Mouse (Mus musculus) heart, postnatal 36 days (tissue): Measurements from ENCODE around the gene Traf7. TPM values are rescaled to one million over a fixed set of nuclear protein-coding genes. Genes with fewer than 3 reads are reported as not detected.

Source experiments
- DNase-seq, 2 experiments: peaks; one replicate each; pipeline ENCODE4 v3.0.0; 2021 to 2022
- intact Hi-C: fragments of 180-260 bp; cut with DNase I; formaldehyde crosslinking; loops from one replicate; pipeline ENCODE4 v1.15.1; 2025
- total RNA-seq, 2 experiments: library from RNA; stranded (reverse); gene quantifications; 2 replicates each; pipeline ENCODE4 v1.2.3; 2021

Traf7 gene
- 10 to 100 TPM; 45.7 to 51.6 TPM for total RNA-seq

DNA sequence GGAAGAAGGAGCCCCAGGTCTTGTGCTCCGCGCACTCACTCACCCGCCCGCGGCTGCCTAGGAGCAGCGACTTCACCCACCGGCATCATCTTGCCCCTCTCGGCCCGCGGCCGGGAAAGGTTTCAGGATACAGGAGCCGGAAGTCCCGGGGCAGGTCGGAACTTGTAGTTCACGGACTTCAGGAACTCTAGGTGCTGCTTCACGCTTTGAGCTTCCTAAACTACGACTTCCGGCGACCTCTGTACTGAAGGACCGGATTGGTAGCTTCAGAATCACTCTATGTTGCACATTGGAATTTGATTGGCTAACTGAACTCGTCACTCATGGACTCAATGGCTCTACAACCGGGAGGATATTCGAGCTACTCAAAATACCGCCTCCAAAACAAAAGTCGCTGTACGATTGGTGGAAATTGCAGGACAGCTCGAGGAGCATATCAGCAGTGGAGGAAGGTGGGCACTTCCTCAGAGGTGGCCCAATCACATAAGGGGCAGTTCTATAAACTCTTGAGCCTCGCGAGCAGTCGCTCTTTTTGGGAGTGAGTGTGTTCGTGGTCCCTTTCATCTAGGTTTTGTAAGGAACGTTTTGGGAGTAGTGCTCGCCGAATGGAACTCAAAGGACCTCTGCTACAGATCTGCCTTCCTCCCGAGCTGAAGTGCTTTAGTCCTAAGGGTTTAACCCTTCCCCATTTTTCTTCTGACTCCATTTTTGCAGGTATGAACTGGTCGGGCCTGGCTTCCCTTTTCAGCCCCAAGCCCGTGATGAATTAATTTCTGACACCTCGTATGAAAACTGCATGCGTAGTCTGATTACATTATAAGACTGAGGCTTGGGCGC, at the start of gene Traf7:
Gene Traf7 (minus strand): TSS at position 216 of the 837 bp plus-strand sequence.
- peak; percentile 87 to 88 for DNase-seq
- intact Hi-C loops: no loop called here

DNA sequence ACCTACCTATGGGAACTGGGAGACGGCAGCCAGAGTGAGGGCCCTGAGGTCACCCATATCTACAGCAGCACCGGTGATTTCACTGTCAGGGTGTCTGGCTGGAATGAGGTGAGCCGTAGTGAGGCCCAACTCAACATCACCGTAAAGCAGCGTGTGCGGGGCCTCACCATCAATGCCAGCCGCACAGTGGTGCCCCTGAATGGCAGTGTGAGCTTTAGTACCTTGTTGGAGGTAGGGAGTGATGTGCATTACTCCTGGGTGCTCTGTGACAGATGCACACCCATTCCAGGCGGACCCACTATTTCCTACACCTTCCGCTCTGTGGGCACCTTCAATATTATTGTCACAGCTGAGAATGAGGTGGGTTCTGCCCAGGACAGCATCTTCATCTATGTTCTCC, 46.1 kb upstream of the Traf7 start:
- intact Hi-C loops: no loop called here
- no peak for DNase-seq

DNA sequence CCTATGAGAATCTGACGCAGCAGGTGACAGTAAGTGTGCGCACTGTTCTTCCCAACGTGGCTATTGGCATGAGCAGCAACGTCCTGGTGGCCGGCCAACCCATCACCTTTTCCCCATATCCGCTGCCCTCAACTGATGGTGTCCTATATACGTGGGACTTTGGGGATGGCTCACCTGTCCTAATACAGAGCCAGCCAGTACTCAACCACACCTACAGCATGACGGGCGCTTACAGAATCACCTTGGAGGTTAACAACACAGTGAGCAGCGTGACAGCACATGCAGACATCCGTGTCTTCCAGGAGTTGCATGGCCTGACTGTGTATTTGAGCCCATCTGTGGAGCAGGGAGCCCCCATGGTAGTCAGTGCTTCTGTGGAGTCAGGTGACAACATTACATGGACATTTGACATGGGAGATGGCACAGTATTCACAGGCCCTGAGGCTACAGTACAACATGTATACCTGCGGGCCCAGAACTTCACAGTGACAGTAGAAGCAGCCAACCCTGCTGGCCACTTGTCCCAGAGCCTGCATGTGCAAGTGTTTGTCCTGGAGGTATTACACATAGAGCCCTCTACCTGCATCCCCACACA, 45.0 kb upstream of the Traf7 start:
- intact Hi-C loops: no loop called here
- no peak for DNase-seq

DNA sequence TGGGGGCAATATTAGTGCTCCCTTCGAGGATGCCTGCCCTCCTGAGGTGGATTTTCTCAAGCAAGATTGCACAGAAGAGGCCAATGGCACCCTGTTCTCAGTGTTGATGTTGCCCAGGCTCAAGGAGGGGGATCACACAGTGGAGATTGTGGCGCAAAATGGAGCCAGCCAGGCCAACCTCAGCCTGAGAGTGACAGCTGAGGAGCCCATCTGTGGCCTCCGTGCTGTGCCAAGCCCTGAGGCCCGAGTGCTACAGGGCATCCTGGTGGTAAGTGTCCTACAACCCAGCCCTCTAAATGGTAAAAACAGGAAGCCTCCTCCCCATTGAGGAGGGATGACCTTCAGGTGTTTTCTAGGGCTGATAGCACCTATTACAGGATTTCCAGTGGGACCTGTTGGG, 42.1 kb upstream of the Traf7 start:
- intact Hi-C loops: no loop called here
- DNase-seq: no peak

DNA sequence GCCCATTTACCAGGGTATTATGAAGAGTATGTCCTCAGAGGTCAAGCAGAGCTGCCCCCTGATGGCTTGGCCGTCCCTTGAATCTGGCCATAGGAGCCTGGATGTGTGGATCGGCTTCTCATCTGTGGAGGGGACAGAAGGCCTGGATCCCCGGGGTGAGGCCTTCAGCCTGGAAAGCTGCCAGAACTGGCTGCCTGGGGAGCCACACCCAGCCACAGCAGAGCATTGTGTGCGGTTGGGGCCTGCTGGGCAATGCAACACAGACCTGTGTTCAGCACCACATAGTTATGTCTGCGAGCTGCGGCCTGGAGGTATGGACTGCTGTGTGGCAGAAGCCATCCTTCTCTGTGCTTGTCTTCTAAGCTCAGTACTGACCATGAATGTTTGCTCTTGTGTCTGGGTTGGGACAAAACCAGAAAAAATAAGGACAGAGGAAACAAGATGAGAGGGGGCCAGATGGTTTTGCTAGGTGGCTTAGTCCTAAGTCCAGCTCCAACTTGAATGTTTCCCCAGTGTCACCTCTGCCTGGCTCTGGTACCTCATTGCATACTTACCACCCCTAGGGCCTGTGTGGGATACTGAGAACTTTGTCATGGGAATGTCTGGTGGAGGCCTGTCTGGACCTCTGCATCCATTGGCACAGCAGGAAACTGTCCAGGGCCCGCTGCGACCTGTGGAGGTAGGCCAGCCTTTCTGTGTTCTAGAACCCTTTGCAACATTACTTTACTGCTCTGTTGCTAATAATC, 39.5 kb upstream of the Traf7 start:
- intact Hi-C loops: no loop called here
- DNase-seq: peak; percentile 59 to 68

DNA sequence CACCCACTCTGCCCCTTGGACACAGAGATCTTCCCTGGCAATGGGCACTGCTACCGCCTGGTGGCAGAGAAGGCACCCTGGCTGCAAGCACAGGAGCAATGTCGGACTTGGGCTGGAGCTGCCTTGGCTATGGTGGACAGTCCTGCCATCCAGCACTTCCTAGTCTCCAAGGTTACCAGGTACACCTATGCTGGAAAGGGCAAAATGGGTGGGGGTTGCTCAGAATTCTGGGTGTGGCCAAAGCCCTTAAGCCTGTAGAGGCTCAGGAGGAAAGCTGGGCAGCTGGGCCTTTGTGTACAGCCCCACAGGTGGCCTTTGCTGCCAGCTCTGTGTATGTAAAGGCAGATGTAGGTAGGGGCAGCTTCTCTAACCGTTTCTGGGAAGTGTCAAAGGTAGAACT, 38.1 kb upstream of the Traf7 start:
- intact Hi-C loops: no loop called here
- DNase-seq: no peak

DNA sequence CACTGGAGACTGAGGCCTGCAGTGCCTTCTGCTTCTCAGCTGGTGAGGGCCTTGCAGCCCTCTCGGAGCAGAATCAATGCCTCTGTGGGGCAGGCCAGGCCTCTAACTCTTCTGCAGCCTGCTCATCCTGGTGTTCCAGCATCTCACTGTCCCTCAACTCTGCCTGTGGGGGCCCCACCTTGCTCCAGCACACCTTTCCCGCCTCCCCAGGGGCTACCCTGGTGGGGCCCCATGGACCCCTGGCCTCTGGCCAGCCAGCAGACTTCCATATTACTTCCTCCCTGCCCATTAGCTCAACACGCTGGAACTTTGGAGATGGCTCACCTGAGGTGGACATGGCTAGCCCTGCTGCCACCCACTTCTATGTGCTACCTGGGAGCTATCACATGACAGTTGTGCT, 37.4 kb upstream of the Traf7 start:
- no peak for DNase-seq

DNA sequence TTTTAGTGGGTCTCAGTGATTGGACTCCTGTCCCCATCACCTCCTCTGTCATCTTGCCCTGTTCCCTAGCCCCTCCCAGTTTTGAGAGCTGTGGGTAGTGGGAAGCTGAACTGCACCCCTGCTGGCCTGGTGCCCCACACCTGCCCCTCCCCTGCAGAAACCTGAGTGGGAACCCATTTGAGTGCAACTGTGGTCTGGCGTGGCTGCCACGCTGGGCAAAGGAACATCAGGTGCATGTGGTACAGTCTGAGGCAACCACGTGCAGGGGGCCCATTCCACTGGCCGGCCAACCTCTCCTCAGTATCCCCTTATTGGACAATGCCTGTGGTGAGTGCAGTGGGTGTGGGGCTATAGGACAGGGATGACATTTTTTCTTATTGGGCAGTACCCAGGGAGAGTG, 36.7 kb upstream of the Traf7 start:
- intact Hi-C loops: no loop called here
- no peak for DNase-seq

More for the DNA sequence above, 37.4 kb upstream of the Traf7 start:
- intact Hi-C loops: no loop called here

DNA sequence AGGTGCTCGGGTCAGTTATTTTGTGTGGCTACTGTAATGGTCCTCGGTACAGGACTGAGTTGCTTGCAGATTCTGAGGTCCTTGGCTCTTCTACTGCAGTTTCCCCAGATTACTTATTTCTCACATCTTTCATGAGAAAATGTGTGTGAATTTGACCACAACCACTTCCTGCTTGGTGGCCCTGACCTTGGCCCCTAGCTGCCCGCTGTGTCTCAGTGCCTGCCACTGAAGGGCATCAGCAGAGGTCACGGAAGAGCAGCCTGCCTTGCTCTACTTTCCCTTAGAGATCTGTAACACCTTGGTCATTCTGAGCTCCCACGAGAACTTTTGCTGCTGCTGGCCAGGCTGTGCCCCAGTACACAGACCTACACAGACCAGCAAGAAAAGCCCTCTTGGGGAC, 35.9 kb upstream of the Traf7 start:
- intact Hi-C loops: no loop called here
- DNase-seq: no peak

DNA sequence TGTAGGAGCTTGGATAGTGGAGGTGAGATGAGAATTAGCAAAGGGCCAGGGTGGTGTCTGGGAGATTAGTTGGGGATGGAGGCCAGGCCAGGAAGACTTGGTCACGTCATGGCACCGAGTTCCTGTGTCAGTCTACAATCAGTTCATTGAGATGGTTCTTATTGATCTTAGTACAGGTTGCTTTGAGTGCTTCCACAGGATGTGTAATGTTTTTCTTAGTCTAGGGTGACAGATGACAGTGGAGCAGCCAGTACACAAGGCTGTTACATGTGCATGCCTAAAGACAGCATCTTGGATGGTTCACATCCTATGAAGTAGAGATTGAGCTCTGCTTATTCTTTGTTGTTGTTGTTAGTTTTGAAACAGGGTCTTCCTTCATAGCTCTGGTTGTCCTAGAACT, 33.9 kb upstream of the Traf7 start:
- intact Hi-C loops: no loop called here
- DNase-seq: no peak

DNA sequence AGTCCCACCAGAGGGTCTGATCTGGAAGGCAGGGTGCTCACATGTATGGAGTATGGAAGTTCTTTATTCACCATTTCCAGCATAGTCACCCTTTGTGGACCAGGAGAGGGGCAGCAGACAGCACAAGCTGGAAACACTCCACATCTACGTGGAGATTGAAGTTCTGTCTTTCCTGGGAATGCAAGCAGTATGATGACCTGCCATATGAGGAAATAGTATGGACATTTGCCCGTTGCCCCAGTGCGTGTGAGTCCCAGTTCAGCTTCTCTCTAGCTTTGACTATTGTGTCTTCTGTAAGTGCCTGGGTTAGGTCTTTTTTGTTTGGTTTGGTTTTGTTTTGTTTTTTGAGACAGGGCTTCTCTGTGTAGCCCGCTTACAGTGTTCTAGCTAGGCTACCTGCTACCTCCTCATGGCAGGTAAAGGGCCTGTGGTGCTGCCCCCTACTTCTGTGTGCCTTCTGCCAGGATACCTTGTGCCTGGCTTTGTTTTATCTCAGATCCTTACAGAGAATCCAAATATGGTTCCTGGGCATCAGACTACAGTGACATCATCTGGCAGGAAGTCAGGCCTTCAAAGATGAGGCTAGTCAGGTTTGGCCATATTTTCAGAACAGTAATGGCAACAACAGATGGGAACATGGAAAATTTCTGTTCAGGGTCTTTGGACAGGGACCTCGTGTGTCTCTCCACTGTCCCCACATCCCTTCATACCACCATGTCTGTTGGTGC, 32.7 kb upstream of the Traf7 start:
- no peak for DNase-seq
- intact Hi-C loops: no loop called here

DNA sequence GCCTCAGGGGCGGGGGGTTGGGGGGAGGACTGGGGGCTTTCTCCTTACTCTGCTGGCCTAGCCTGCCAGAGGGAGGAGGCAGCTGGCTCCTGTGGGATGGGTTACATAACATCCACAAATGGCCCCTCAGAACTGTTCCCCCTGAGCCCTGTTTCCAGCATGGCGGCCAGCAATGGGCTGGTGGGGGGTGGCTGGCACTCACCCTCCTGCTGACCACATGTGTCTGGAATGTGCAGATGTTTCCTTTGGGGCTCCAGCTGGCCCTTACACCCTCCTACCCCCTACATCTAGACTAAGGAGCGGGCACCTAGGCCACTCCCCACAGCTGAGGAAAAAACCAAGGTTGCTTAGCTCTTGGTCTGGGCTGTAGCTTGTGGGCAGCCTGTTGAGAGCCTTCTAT, 31.4 kb upstream of the Traf7 start:
- intact Hi-C loops: no loop called here
- DNase-seq: peak; percentile 60 to 71

DNA sequence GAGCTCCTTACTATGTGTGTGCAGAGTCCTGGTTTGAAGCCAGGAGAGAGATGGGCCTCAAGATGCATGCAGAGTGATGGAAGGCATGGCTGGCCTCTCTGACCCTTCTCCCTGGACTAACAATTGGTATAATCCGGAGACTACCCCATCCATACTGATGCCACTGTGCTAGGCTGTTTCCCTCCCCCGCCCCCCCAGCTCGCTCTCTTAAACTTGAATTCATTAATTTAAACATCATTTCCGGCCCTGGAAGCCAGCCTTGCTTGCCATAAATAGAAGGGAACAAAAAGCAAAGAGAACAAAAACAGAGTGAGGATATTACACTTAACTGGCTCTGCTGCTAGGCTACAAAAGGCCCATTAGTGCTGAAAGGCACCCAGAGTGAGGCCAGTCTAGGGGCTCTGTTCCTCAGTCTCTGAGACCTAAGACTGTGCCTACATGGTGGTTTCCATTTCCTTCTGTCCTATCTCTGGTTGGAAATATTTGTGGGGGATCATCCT, 30.9 kb upstream of the Traf7 start:
- peak in 1 of 2 experiments; percentile 29 for DNase-seq
- intact Hi-C loops: no loop called here

DNA sequence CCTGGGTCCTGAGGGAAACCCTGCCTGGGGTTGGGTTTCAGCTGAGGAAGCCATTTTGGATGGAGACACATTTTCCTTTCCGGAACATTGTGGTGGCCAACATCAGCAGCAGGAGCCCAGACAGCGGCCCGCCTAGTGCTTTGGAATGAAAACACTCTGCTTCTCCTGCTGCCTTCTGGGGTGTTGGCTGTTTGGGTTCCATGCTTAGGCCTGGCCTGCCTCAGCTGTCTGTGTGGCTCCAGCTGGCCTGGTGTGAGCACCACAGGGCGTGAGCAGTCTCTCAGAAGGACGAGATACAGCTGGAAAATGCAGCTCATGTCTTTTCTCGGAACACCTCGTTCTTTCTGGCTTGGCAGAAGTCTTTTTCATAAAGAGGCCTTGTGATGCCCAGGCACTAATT, 29.4 kb upstream of the Traf7 start:
- DNase-seq: peak; percentile 63 to 65
- intact Hi-C loops: no loop called here

DNA sequence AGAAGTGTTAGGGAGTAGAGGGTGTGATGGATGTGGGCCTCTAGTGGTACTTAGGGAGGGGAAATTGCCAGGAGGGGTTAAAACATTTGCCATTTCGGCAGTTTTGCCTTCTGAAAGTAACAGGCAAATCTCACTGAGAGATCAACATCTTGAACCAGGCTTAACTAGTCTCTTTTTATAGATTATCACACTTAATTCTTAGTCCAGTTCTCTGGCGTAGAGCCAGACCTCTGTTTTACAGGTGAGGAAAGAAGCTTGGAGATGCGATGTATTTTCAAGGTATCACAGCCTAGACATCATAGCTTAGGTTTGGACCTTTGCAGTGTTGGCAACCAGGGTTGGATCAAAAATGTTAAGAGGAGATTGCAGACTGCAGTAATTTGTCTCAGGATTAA, 23.3 kb upstream of the Traf7 start:
- intact Hi-C loops: no loop called here
- no peak for DNase-seq

DNA sequence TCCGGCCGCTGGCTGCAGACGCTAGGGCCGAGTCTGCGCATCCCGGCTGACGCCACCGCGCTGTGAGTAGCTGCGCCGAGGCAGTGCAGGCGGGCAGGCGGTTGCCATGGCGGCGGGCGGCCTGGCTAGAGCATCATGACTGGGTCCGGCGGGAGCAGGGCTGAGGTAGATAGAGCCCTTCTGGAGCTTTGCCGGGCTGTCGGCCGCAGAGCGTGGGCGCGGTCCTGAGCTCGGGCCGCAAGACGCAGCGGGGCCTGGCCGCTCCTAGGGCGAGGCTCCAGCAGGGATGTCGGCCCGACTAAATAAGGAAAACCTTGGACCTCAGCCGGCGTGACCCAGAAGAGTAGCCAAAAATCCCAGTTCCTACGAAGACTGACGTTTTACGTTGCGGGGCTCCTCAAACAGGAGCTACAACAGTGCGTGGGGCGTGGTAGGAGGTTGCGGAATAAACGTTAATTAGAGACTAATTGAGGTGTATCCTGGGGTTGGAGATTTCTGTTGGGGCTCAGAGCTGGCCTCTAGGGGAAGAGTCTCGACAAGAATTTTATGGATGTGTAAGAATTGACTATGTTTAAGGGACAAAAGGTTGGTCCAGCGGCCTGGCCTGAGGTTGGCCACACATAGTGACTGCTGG, 22.8 kb upstream of the Traf7 start:
- DNase-seq: peak; percentile 74 to 84
- intact Hi-C loops: no loop called here

DNA sequence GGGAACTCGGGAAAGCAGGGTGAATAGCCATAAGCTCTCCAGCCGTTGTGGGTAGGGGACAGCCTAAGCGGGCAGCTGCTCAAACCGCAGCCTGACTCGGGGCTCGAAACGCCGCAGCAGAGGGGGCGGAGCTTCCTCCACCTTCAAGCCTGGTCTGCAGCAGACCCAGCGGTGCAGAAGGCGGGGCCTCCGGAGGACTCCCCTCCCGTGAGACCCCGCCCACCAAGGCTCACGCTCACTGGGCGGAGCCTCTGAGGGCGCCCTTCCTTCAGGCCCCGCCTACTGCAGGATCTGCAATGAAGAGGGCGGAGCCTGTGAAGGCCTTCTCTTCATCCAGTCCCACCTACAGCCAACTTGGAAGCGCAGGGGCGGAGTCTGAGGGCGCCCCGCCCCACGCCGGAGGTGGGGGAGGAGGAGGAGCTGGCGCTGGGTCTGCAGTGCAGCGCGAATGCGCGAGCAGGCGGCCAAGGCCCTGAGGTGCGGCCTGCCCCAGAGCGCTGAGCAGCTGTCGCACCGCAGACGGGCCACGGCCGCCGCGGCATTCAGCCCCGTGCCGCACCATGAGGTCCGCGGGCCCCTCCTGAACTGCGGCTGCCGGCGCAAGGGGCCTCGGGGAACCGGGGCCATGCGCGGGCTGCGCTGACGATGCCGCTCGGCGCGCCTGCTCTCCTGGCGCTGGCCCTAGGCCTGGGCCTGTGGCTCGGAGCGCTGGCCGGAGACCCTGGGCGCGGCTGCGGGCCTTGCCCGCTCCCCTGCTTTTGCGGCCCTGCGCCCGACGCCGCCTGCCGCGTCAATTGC, 22.1 kb upstream of the Traf7 start, which contains the start of gene Pkd1:
Gene Pkd1 (plus strand): TSS at position 217 of the 798 bp plus-strand sequence.
- intact Hi-C loops: no loop called here
- peak; percentile 99 to 100 for DNase-seq

DNA sequence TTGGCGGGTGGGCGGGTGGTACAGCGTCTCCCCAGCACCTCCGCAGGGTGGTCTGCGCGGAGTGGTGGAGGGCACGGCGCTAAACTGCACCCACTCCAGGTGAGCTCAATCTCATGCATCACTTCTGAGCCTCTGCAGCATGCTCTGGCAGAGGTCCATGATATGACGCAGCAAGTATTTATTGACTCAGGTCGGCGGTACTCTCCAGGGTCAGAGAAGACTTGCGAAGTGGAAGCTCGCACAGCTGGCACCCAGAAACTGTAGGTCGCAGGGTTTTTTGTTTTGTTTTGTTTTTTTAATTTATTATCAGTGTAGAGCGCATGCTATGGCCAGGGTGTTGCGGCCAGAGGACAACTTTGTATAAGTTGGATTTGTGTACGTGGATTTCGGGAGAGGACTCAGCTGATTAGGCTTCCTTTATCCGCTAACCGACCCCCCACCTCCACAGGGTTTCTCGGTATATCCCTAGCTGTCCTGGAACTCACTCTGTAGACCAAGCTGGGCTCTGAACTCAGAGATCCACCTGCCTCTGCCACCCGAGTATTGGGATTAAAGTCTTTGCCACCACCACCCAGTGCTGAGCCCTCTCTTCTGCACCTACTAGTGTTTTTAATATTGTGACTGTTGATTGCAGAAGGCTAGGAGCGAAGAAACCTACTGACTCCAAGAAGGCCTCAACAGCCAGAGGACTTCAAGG, 21.3 kb upstream of the Traf7 start:
- intact Hi-C loops: no loop called here
- DNase-seq: peak; percentile 69 to 72

DNA sequence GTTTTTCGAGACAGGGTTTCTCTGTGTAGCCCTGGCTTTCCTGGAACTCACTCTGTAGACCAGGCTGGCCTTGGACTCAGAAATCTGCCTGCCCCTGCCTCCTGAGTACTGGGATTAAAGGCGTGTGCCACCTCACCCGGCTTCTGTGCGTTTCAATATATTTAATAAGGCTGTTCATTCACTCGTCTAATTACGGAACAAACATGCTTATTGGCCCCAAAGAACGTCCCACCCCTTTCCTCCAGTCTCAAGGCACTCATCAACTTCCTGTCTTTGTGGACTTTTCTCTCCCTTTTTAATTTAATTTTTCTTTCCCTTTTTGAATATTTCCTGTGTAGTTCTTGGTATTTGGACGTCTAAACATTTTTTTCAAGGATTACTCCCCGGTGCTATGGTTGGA, 20.7 kb upstream of the Traf7 start:
- intact Hi-C loops: no loop called here
- no peak for DNase-seq
